Mouse (Mus musculus) olfactory bulb, adult 2 months (tissue): ENCODE data around the gene Pcyt1b.

Experiments used
- CTCF ChIP-seq: fragments of 200-500 bp; IDR thresholded peaks from 2 replicates; pipeline ENCODE4 v1.5.1; 2012; ENCODE audit warnings: low read depth, mild to moderate bottlenecking, low read length, moderate library complexity; ENCODE audit not compliant: insufficient read depth
- POLR2A ChIP-seq: fragments of 200-500 bp; IDR thresholded peaks from 2 replicates; pipeline ENCODE4 v1.6.1; 2012; ENCODE audit warnings: mild to moderate bottlenecking, low read depth, low read length, moderate library complexity; ENCODE audit not compliant: insufficient read depth

- TF ChIP-seq POLR2A (no peak), CTCF (no peak)
Observed at GRCm38 (mm10) chrX:93732407-93732806, 77.7 kb downstream of the Pcyt1b start.
